Mouse (Mus musculus) myocyte (in vitro differentiated cells): ENCODE measurements around the gene Ap5b1. TPM values are rescaled to one million over a fixed set of nuclear protein-coding genes. Genes with fewer than 3 reads are reported as not detected.

Source experiments
- H3K27me3 ChIP-seq: one replicate; pipeline ENCODE4 v1.6.1; 2011; ENCODE audit not compliant: control insufficient read depth, insufficient read depth, insufficient read length
- H3K36me3 ChIP-seq: one replicate; pipeline ENCODE4 v1.6.1; 2011; ENCODE audit not compliant: control insufficient read depth, insufficient read depth
- H3K4me2 ChIP-seq: one replicate; pipeline ENCODE4 v1.6.1; 2011; ENCODE audit warnings: low read depth, control low read depth
- H3K4me3 ChIP-seq: one replicate; pipeline ENCODE4 v1.5.1; 2011; ENCODE audit warnings: mild to moderate bottlenecking, control low read depth, moderate library complexity
- H3K79me2 ChIP-seq: one replicate; pipeline ENCODE4 v1.6.1; 2011; ENCODE audit not compliant: control insufficient read depth, insufficient read depth
- H3ac ChIP-seq: one replicate; pipeline ENCODE4 v1.6.1; 2011; ENCODE audit not compliant: control insufficient read depth, insufficient read length
- CEBPB ChIP-seq: IDR thresholded peaks from 2 replicates; pipeline ENCODE4 v1.6.1; 2011; ENCODE audit warnings: mild to moderate bottlenecking, moderate library complexity; ENCODE audit not compliant: poor library complexity, insufficient read depth, severe bottlenecking
- E2F4 ChIP-seq: IDR thresholded peaks from one replicate; pipeline ENCODE4 v1.6.1; 2011; ENCODE audit warnings: mild to moderate bottlenecking, control low read depth, moderate library complexity; ENCODE audit not compliant: insufficient read depth
- MAX ChIP-seq: IDR thresholded peaks from one replicate; pipeline ENCODE4 v1.6.1; 2011; ENCODE audit warnings: low read depth, mild to moderate bottlenecking, control low read depth
- MYOD1 ChIP-seq, 3 experiments: IDR thresholded peaks; one replicate each; pipeline ENCODE4 v1.6.1; 2011; ENCODE audit warnings: control low read depth in 2 of 3, low read depth in 2 of 3, mild to moderate bottlenecking in 2 of 3, moderate library complexity in 1 of 3; ENCODE audit not compliant: insufficient read length in 2 of 3, control insufficient read depth in 1 of 3
- MYOG ChIP-seq, 3 experiments: IDR thresholded peaks; one replicate each; pipeline ENCODE4 v1.6.1; 2011; ENCODE audit warnings: control low read depth in 2 of 3, low read depth in 2 of 3, mild to moderate bottlenecking in 2 of 3; ENCODE audit not compliant: insufficient read length in 2 of 3, control insufficient read depth in 1 of 3, insufficient read depth in 1 of 3
- POLR2A ChIP-seq: IDR thresholded peaks from one replicate; pipeline ENCODE4 v1.6.1; 2011; ENCODE audit warnings: low read depth, mild to moderate bottlenecking, control low read depth, moderate library complexity; ENCODE audit not compliant: insufficient read length
- POLR2AphosphoS2 ChIP-seq: IDR thresholded peaks from one replicate; pipeline ENCODE4 v1.6.1; 2011; ENCODE audit warnings: low read depth, control low read depth; ENCODE audit not compliant: insufficient read length
- REST ChIP-seq: IDR thresholded peaks from one replicate; pipeline ENCODE4 v1.6.1; 2011; ENCODE audit warnings: mild to moderate bottlenecking, control low read depth, moderate library complexity; ENCODE audit not compliant: insufficient read depth, insufficient read length
- SRF ChIP-seq: IDR thresholded peaks from one replicate; pipeline ENCODE4 v1.6.1; 2011; ENCODE audit warnings: low read depth; ENCODE audit not compliant: control insufficient read depth, insufficient read length
- TCF12 ChIP-seq: IDR thresholded peaks from one replicate; pipeline ENCODE4 v1.6.1; 2011; ENCODE audit warnings: mild to moderate bottlenecking, control low read depth; ENCODE audit not compliant: poor library complexity, insufficient read depth, severe bottlenecking
- TCF3 ChIP-seq: IDR thresholded peaks from one replicate; pipeline ENCODE4 v1.6.1; 2011; ENCODE audit warnings: low read depth, control low read depth; ENCODE audit not compliant: insufficient read length
- USF1 ChIP-seq: IDR thresholded peaks from one replicate; pipeline ENCODE4 v1.6.1; 2011; ENCODE audit warnings: low read depth, mild to moderate bottlenecking, control low read depth, moderate library complexity
- polyA plus RNA-seq: library from polyadenylated mRNA; unstranded; fragments of >200 nt; fragmentation: generic; extraction: Trizol; gene quantifications from one replicate; pipeline ENCODE4 v1.2.1, GENCODE M21; 2012; ENCODE audit warnings: missing spikeins

The Ap5b1 gene
- polyA plus RNA-seq, 1 experiment: 3.2 TPM

GRCm38 (mm10) chr19:5547471-5548056 is 20.3 kb upstream of the Ap5b1 start:
- Histone ChIP-seq H3K27me3 (peaks cover 13% of the 10 kb centered on the region), H3K4me3 (no peak overlapping the region), H3K79me2 (no peaks in the 10 kb centered on the region), H3K4me2 (no peak overlapping the region), H3ac (no peak overlapping the region), H3K36me3 (no peaks in the 10 kb centered on the region)
- TF ChIP-seq USF1 (no peak), TCF12 (no peak), TCF3 (no peak), MAX (no peak), CEBPB (no peak), POLR2A (no peak), MYOG (IDR thresholded peaks at IDR 0.05; ENCODE audit: control insufficient read depth in 1 of 3, insufficient read depth in 1 of 3, insufficient read length in 2 of 3, low read depth in 2 of 3) (no peak), SRF (no peak), MYOD1 (IDR thresholded peaks at IDR 0.05; ENCODE audit: control insufficient read depth in 1 of 3, insufficient read length in 2 of 3, low read depth in 2 of 3) (no peak), REST (no peak), POLR2AphosphoS2 (no peak), E2F4 (no peak)

- Histone ChIP-seq H3K4me3 (no peak overlapping the region), H3K4me2 (no peak overlapping the region), H3K79me2 (no peaks in the 10 kb centered on the region), H3ac (no peak overlapping the region), H3K36me3 (no peaks in the 10 kb centered on the region), H3K27me3 (peaks cover 39% of the 10 kb centered on the region)
- TF ChIP-seq MAX: no peak
- TF ChIP-seq USF1: no peak
- TF ChIP-seq REST: no peak
- TF ChIP-seq POLR2AphosphoS2: no peak
- no peak for TF ChIP-seq TCF3
- TF ChIP-seq POLR2A: no peak
- TF ChIP-seq CEBPB: no peak
- no peak for TF ChIP-seq MYOD1 (IDR thresholded peaks at IDR 0.05; ENCODE audit: control insufficient read depth in 1 of 3, insufficient read length in 2 of 3, low read depth in 2 of 3)
- TF ChIP-seq E2F4: no peak
- TF ChIP-seq MYOG (IDR thresholded peaks at IDR 0.05; ENCODE audit: control insufficient read depth in 1 of 3, insufficient read depth in 1 of 3, insufficient read length in 2 of 3, low read depth in 2 of 3): no peak
- no peak for TF ChIP-seq TCF12
- no peak for TF ChIP-seq SRF
Observed at GRCm38 (mm10) chr19:5553802-5554201, 14.0 kb upstream of the Ap5b1 start.

- Histone ChIP-seq H3ac (no peak overlapping the region), H3K36me3 (no peaks in the 10 kb centered on the region), H3K79me2 (no peaks in the 10 kb centered on the region), H3K27me3 (peaks cover 43% of the 10 kb centered on the region), H3K4me3 (no peak overlapping the region), H3K4me2 (no peak overlapping the region)
- TF ChIP-seq REST (no peak), E2F4 (no peak), USF1 (no peak), POLR2A (no peak), MAX (no peak), SRF (no peak), POLR2AphosphoS2 (no peak), MYOD1 (IDR thresholded peaks at IDR 0.05; ENCODE audit: control insufficient read depth in 1 of 3, insufficient read length in 2 of 3, low read depth in 2 of 3) (no peak)
Observed at GRCm38 (mm10) chr19:5554212-5554611, 13.6 kb upstream of the Ap5b1 start.

GRCm38 (mm10) chr19:5558169-5558568 is 9.7 kb upstream of the Ap5b1 start:
- Histone ChIP-seq H3K79me2 (no peaks in the 10 kb centered on the region), H3ac (no peak overlapping the region), H3K4me2 (no peak overlapping the region), H3K27me3 (peaks cover 58% of the 10 kb centered on the region), H3K4me3 (no peak overlapping the region), H3K36me3 (no peaks in the 10 kb centered on the region)
- TF ChIP-seq POLR2A: no peak
- TF ChIP-seq MYOD1 (IDR thresholded peaks at IDR 0.05; ENCODE audit: control insufficient read depth in 1 of 3, insufficient read length in 2 of 3, low read depth in 2 of 3): no peak
- TF ChIP-seq MAX: no peak
- no peak for TF ChIP-seq SRF
- no peak for TF ChIP-seq CEBPB
- no peak for TF ChIP-seq POLR2AphosphoS2
- TF ChIP-seq E2F4: no peak
- TF ChIP-seq TCF12: no peak
- no peak for TF ChIP-seq USF1
- TF ChIP-seq MYOG (IDR thresholded peaks at IDR 0.05; ENCODE audit: control insufficient read depth in 1 of 3, insufficient read depth in 1 of 3, insufficient read length in 2 of 3, low read depth in 2 of 3): no peak
- no peak for TF ChIP-seq REST
- no peak for TF ChIP-seq TCF3

GRCm38 (mm10) chr19:5558770-5559169 is 9.1 kb upstream of the Ap5b1 start:
- H3K4me3 ChIP-seq: no peak overlapping the region
- H3K36me3 ChIP-seq: no peaks in the 10 kb centered on the region
- no peak overlapping the region for H3ac ChIP-seq
- TF ChIP-seq E2F4 (no peak), POLR2A (no peak), POLR2AphosphoS2 (no peak), SRF (no peak), MAX (no peak), USF1 (no peak), TCF3 (no peak), TCF12 (no peak), REST (no peak), CEBPB (no peak), MYOG (IDR thresholded peaks at IDR 0.05; ENCODE audit: control insufficient read depth in 1 of 3, insufficient read depth in 1 of 3, insufficient read length in 2 of 3, low read depth in 2 of 3) (no peak), MYOD1 (IDR thresholded peaks at IDR 0.05; ENCODE audit: control insufficient read depth in 1 of 3, insufficient read length in 2 of 3, low read depth in 2 of 3) (no peak)
- H3K79me2 ChIP-seq: no peaks in the 10 kb centered on the region
- H3K27me3 ChIP-seq: peaks cover 56% of the 10 kb centered on the region
- H3K4me2 ChIP-seq: no peak overlapping the region
